Mouse (Mus musculus) MEL (cell line): ENCODE data around the gene Klhl1.

Experiments used
- CTCF ChIP-seq, 3 experiments: IDR thresholded peaks in 2 of 3; conservative IDR thresholded peaks in 1 of 3; 2 replicates each; pipeline ENCODE4 v1.5.1; 2011 to 2012; ENCODE audit warnings: low read length in 3 of 3, low read depth in 2 of 3, mild to moderate bottlenecking in 2 of 3, improper control_type of control experiment in 1 of 3, inconsistent platforms in 1 of 3, mixed read lengths in 1 of 3, moderate library complexity in 1 of 3; ENCODE audit not compliant: control insufficient read depth in 1 of 3, insufficient read depth in 1 of 3, poor library complexity in 1 of 3, severe bottlenecking in 1 of 3
- EP300 ChIP-seq, 2 experiments: IDR thresholded peaks; 2 replicates each; pipeline ENCODE4 v1.6.1; 2011; ENCODE audit warnings: improper control_type of control experiment in 2 of 2, low read length in 2 of 2, low read depth in 1 of 2, mild to moderate bottlenecking in 1 of 2
- ETS1 ChIP-seq: IDR thresholded peaks from 2 replicates; pipeline ENCODE4 v1.6.1; 2012; ENCODE audit warnings: low read depth, mild to moderate bottlenecking, inconsistent platforms, low read length, improper control_type of control experiment, moderate library complexity
- HCFC1 ChIP-seq: IDR thresholded peaks from 2 replicates; pipeline ENCODE4 v1.6.1; 2012; ENCODE audit warnings: low read depth, mild to moderate bottlenecking, inconsistent platforms, low read length, improper control_type of control experiment, moderate library complexity
- MAZ ChIP-seq: IDR thresholded peaks from 2 replicates; pipeline ENCODE4 v1.6.1; 2012; ENCODE audit warnings: low read depth, mild to moderate bottlenecking, inconsistent platforms, low read length, improper control_type of control experiment
- MXI1 ChIP-seq: IDR thresholded peaks from 2 replicates; pipeline ENCODE4 v1.6.1; 2011; ENCODE audit warnings: mild to moderate bottlenecking, low read depth, low read length, improper control_type of control experiment
- POLR2A ChIP-seq, 2 experiments: IDR thresholded peaks; 2 replicates each; pipeline ENCODE4 v1.6.1; 2011 to 2012; ENCODE audit warnings: low read length in 2 of 2, mild to moderate bottlenecking in 2 of 2, control low read depth in 1 of 2, improper control_type of control experiment in 1 of 2, low read depth in 1 of 2, moderate library complexity in 1 of 2; ENCODE audit not compliant: control insufficient read depth in 1 of 2, insufficient read depth in 1 of 2, poor library complexity in 1 of 2
- POLR2AphosphoS2 ChIP-seq: IDR thresholded peaks from 2 replicates; pipeline ENCODE4 v1.6.1; 2011; ENCODE audit warnings: low read length, improper control_type of control experiment
- TAL1 ChIP-seq: IDR thresholded peaks from 2 replicates; pipeline ENCODE4 v1.6.1; 2012; ENCODE audit warnings: mild to moderate bottlenecking, inconsistent platforms, low read length, moderate library complexity, mixed read lengths
- UBTF ChIP-seq: IDR thresholded peaks from 2 replicates; pipeline ENCODE4 v1.6.1; 2012; ENCODE audit warnings: low read depth, mild to moderate bottlenecking, inconsistent platforms, low read length, improper control_type of control experiment, moderate library complexity, borderline replicate concordance; ENCODE audit not compliant: insufficient read depth
- ZC3H11A ChIP-seq: IDR thresholded peaks from 2 replicates; pipeline ENCODE4 v1.6.1; 2012; ENCODE audit warnings: low read depth, mild to moderate bottlenecking, inconsistent platforms, low read length, improper control_type of control experiment

DNA sequence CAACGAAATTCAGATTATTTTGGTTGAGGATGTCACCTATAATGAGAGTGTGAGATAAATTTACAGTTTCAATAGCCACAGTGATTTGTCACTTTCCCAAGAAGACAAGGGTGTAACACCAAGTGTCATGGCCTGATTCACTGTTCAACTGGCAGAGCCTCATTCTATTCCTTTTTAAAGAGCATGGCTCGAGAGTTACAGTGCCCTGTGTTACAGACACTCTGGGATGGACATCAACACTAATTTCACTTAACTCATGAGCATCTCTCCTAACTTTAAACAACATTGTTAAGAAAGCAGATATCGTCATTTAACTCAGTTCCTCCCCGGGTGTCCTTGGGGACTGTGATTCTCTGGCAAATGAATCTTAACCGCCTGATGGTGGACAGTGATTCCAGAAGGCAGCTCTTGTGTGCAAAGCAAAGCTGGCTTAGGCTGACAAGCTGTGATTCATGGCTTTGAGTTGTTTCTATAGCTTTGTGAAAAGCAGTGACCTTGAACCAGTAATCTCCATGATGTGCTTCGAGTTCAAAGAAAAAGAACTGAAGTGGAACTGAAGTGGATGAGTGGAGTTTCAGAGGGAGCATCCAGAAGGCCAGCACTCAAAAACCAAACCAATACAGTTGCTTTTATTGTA, 301.0 kb downstream of the Klhl1 start:
- no peak for TF ChIP-seq EP300 (IDR thresholded peaks at IDR 0.05; ENCODE audit: low read depth in 1 of 2, low read length in 2 of 2)
- TF ChIP-seq HCFC1: no peak
- no peak for TF ChIP-seq TAL1
- TF ChIP-seq ZC3H11A: no peak
- TF ChIP-seq POLR2A (IDR thresholded peaks at IDR 0.05; ENCODE audit: control insufficient read depth in 1 of 2, insufficient read depth in 1 of 2, low read depth in 1 of 2, low read length in 2 of 2, poor library complexity in 1 of 2): no peak
- TF ChIP-seq ETS1: no peak
- no peak for TF ChIP-seq UBTF
- no peak for TF ChIP-seq POLR2AphosphoS2
- no peak for TF ChIP-seq CTCF (IDR thresholded peaks at IDR 0.05 in 2 of 3, conservative IDR thresholded peaks at IDR 0.05 in 1 of 3; ENCODE audit: control insufficient read depth in 1 of 3, insufficient read depth in 1 of 3, low read depth in 2 of 3, low read length in 3 of 3, poor library complexity in 1 of 3, severe bottlenecking in 1 of 3)
- TF ChIP-seq MXI1: no peak
- no peak for TF ChIP-seq MAZ
